Mouse (Mus musculus) spleen, postnatal 4 days (tissue): ENCODE measurements around the gene Atp6v0c.
"Not testable (repeated sequence)": the region's sequence is repeated elsewhere in the genome, so short reads cannot be mapped to it uniquely, and the experiment has no call there.

Experiments used
- DNase-seq, 2 experiments: peaks; one replicate each; pipeline ENCODE4 v3.0.0; 2022; ENCODE audit warnings: low spot score in 2 of 2

The Atp6v0c gene

DNA sequence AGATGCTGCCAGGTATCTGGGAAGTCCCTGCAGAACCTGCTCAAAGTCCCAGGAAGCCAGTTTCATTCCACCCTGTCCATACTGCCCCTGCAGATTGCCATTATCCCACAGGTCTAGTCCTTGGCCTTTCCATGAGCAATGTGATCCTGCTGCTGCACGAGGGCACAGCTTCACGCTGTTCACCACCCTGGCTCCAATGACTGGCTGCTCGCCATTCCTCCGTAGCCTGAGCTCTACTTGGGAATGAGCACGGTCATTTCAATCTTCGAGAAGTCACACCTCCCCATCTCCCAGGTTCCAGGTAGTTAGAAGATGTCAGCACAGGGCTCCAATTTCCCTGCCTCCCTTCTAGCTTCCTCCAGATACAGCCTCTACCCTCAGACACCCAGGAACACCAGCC is 12.4 kb downstream of the Atp6v0c start:
- DNase-seq: peak in 1 of 2 experiments; percentile 54

DNA sequence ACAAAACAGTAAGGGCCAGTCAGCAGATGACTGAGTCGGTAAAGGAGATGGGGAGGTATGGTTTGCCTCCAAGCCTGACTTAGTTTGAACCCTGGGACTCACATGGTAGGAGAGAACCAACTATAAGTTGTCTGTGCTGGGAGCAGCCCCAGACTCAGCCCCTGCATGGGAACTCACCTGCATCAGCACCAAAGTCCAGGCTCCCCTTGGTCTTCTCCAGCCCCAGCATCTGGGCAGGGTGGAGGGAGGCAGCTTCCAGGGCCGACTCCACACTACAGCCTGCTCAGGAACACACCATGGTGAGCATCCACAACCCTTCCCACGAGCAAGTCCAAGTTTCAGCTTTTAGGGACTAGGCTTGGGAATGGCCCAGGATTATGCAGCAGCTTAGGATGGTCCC is 13.1 kb downstream of the Atp6v0c start:
- peak in 1 of 2 experiments; percentile 55 for DNase-seq

DNA sequence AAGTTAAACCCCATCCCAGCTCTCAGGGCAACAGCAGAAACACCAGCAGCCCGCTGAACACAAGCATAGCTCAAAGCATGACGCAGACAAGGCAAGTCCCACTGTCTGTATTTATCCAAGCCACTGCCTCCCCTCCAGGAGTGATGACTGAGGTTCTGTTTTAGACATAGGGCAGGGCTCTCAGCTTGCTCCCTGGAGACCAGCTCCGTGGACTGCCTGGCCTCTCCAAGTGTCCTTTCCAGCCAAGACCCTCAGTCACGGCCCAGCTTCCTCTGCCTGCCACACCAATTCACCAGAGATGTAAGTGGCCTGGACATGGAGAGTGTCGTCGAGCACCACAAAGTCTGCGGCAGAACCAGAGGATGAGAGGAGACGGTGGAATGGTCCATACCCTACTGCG is 13.8 kb downstream of the Atp6v0c start:
- peak in 1 of 2 experiments; percentile 55 for DNase-seq

DNA sequence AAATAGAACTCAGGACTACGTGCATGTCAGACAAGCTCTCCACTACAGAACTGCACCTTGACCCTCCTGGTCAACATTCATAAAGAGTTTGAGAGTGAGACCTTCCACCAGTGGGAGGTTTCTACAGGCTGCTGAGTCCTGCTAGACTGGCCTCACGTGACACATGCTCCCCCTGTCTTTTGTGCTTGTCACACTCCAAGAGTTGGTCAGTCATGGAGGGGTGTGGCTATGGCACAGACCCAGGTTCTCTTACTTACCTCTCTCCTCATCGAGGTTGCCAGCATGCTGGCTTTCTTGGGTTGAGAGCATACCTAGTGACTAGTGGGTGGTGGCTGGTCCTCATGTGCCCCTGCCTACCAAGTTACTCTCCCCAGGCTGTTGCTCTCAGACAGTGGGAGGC is 15.0 kb downstream of the Atp6v0c start:
- DNase-seq: peak in 1 of 2 experiments; percentile 52

DNA sequence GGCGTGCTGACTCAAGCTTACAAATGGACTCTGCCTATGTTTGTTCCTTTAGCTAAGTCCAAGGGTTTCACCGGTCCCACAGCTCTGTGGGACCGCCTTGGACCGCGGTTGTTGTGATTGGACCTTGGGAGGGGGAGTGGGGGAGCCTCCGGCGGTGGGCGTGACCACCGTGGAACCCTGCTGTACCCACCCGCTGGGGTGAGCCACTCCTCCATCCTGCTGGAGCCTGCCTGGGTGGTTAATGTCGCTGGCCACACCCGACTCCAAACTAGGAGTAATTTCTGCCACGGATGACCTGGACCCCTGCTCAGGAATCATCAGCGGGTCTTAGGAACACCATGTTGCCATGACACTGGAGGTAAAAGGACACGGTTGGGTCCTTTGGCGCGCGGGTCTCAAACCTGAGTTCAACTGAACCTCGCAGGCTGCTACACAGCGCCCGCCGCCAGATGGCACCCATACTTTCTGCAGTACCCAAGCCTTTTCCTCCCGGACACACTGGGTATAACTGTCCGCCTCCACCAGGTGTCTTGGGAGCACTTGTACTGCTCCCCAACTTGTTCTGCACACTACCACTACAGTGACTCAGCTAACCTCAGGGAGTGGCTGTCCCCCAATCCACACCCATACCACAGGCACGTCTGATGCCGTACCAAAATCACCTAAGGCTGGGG is 17.5 kb downstream of the Atp6v0c start:
- peak; percentile 89 to 94 for DNase-seq

DNA sequence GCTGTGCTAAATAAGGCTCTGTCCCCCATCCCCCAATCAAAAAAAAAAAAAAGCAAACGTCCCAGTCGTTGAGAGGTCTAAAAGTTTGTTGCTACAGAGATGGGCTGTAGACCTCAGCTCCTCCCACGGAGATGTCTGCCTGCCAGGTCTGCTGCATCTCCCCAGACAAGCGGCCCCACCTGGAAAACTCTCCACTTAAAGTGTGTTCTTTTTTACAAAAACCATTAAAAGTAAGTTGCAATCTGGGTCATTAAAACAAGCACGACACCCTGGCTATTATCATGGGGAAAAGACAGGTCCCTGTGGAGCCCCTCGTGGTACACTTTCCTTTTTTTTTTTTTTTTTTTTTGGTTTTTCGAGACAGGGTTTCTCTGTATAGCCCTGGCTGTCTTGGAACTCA is 18.1 kb downstream of the Atp6v0c start:
- DNase-seq: peak in 1 of 2 experiments; percentile 57

DNA sequence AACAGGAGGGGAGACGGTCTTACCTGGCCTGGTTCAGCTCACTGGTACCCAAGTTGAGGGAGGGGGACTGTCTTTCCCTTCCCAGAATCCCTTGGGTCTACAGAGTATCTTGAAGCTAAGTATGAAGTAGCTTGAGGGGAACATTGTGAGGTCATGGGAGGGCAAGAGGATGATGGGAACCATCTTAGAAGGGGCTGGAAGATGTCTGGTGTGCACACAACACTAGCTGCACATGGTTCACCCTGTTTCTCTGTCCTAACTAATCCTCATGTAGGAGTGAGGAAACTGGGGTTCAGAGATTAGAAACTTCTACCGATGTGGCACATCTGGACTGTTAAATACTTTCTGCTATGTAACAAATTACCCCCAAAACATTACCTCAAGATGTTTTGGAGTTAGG is 18.7 kb downstream of the Atp6v0c start, which contains the start of gene Pdpk1:
Gene Pdpk1 (minus strand): TSS at position 101 of the 400 bp plus-strand sequence.
- DNase-seq: no peak

DNA sequence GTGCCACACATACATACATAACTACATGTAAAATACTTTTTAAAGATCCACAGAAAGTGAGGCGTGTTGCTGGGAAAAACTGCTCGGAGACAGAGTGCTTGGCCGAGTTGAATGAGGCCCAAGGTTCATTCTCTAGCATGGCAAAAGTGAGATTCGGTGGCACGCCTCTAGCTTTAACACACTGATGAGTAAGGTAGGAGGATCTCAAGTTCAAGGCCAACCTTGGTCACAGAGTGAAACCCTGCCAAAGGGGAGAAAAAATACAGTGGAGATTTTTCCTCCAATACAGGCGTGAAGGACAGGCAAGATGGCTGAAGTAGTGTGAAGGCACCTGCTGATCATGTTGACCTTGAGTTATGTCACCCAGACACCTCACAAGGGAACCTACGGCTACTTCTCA is 20.1 kb downstream of the Atp6v0c start:
- DNase-seq: no peak

DNA sequence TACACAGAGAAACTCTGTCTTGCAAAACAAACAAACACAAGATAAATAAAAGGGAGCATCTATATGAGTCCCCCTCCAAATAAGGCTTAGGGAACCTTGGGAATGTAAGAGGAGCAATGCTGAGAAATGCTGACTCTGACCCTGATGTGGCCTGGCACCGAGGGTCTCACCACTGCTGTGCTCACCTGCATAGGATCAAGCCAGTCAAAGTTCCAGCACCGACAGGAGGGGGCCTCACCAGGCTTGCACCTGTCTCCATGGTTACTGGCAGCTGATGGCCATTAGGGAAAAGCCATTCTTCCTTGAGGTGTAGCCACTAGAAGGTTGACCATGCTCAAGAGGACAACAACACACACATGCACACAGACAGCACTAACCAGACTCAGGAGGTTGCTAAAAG is 26.6 kb downstream of the Atp6v0c start:
- DNase-seq: no peak

DNA sequence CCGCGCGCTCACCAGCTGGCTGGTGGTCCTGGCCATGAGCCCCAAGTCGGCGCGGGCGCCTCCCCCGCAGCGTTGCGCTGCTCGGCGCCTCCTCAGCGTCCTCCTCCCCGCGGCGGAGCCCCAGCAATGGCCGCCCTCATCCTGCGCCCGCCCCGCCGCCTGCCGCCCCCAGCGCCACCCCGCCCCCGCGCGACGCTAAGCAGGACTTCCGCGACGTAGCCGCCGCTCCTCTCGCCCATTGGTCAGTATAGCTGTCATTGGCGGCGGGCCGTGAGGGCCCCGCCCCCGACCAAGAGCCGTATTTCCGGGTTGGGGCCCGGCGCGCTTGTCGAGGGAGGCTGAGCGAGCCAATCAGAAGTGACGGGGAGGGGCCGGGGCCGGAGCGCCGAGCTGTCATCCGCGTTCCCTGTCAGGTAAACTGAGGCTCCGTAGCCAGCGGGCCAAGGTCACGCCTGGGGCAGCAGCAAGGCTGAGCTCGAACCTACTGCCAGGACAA is 28.0 kb downstream of the Atp6v0c start:
- peak; percentile 97 to 98 for DNase-seq

DNA sequence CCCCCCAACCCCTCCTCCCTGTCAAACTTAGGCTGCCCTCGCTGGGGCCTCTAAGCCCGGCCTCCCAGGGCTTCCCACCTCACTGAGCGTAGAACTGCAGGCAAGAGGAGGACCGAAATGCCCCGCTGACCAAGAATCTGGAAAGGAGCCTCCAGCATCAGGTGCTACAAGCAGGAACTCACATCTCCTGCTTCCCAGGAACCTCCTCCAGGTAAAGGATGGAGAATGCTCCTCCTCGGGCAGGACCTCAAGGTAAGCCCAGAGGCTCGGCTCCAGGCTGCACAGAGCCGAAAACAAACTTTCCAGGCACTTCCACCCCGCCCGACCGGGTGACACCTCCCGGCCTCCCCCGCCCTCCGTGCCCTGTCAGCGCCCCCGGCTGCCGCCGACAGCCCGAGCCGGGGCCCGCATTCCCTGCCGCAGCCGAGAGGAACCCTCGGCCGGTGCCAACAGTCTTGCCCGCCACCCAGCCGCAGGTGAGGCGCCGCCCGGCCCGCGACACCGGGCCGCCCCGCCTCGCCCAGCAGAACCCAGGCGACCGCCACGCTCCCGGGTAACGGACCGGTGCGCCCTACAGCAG is 28.6 kb downstream of the Atp6v0c start:
- DNase-seq: peak in 1 of 2 experiments; percentile 47

DNA sequence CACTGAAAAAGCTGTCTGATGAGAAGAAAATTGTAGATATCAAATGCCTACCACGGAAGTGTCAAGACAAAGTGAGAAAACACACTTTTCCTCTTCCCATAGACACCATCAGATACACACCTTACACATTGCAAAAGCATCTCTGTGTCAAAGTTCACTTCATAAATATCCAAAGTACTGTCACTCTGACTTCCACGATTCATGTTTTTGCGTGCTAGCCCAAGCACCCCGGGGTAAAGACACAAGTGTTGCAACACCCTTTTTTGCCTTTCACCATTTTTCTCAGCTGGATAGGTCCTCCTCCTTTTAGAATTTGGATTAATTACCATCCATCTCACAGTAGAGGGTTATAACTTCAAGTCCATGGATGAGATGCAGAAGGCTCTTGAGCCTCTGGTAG is 29.5 kb downstream of the Atp6v0c start:
- no peak for DNase-seq

DNA sequence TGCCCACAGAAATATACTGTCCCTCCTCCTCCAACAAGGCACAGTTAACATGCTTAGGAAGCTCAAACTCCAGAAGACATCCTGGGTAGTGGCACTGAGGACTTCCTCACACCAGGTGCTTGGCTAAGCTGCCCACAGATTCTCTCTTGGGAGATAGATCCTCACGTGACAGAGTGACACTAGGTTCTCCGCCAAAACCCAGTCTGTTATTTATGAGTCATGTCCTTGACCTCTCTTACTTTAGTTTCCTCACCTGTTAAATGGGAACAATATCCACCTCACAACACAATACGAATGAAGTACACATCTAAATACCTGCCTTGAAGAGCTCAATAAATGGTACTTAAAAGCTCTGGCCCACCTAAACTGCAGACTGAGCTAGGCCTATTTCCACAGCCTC is 30.2 kb downstream of the Atp6v0c start:
- no peak for DNase-seq

DNA sequence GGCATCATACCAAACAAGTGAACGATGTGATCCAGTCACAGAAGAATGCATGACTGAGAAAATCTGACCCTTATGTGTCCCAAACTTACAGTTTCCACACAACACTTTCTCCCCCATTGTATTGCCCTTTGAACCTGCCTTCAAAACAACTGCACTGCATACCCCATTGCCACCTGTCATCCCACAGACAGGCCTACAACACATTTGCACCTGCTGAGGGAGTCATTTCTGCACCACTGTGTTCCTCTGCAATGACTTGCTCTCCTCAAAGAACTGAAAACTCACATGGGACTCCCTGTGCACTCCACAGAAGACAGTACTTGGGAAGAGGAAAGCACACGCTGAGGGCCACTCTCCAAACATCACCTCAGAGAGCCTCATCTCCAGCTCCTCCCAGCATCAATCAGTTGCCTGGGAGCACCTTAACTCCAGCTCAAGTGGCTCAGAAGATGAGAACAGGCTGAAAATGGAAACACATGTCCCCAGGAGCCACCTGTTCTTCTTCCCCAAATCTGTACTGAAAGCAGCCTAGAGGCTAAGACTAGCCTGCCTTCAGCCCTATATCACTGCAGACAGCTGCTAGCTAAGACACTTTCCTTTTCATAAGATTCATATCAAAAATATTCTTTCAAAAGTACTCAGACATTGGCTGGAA is 32.1 kb downstream of the Atp6v0c start:
- no peak for DNase-seq

DNA sequence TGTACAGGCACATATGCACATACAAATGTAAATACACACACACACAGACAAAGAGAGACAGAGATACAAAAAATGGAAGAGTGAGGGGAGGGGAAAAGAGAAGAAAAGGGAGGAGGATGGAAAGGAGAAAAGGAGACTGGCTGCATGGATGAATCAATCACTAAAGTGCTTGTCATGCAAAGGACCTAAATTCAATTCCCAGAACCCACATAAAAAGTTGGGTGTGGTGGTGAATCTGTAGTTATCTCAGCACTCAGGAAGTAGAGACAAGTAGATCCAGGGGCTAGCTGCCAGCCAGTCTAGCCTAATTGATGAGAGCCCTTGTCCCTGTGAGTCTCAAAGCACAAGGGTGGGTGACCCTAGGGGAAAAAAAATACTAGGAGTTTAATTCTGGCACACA is 35.4 kb downstream of the Atp6v0c start:
- DNase-seq: no peak

DNA sequence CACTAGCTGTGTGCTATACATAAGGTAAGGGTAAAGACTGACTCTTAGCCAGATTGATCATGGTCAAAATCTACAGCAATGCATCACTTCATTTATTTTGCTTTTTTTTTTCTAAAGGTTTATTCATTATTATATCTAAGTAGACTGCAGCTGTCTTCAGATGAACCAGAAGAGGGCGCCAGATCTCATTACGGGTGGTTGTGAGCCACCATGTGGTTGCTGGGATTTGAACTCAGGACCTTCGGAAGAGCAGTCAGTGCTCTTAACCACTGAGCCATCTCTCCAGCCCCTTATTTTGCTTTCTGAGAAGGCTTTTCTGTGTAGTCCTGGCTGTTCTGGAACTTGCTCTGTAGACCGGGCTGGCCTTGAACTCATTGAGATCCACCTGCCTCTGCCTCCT is 36.6 kb downstream of the Atp6v0c start:
- DNase-seq: not testable (repeated sequence)

DNA sequence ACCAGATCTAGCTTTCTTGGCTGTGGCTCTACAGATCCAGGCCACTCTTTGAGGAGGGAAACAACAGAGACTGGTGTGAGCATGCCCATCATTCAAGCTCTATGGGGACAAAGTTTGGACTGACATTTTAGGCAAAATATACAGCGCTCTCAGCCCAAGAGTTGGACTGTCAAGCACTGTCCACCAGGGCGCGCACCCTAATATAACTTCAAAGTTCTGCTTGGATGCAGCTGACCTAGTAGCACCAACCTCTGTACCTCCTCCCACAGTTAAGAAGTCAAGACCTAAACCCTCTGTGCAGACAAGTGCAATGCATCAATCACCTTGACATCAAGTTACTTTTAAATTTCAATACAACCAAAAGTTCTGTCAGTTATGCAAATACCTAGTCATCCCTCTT is 37.9 kb downstream of the Atp6v0c start:
- no peak for DNase-seq

DNA sequence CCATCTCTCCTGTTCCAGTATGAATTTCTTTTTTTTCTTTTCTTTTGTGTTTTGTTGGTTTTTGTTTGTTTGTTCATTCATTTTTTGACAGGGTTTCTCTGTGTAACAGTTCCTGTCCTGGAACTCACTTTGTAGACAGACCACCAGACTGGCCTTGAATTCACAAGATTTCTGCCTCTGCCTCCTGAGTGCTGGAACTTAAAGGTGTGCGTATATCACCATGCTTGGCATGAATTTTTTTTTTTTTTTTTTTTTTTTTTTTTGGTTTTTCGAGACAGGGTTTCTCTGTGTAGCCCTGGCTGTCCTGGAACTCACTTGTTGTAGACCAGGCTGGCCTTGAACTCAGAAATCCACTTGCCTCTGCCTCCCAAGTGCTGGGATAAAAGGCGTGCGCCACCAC is 40.3 kb downstream of the Atp6v0c start:
- not testable (repeated sequence) for DNase-seq

DNA sequence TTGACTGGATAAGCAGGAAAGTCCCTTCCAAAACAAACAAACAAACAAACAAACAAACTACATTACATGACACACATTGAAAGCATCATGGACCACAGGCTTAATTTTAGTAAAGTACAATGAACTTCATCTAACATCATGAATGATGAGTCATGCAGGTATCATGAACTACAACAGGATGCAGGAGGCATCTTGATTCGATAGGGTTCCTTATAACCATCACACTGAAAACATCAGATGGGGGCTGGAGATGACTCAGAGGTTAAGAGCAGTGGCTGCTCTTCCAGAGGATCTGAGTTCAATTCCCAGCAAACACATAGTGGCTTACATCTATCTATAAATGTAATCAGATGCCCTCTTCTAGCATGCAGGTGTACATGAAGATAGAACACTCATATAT is 41.9 kb downstream of the Atp6v0c start:
- DNase-seq: no peak

DNA sequence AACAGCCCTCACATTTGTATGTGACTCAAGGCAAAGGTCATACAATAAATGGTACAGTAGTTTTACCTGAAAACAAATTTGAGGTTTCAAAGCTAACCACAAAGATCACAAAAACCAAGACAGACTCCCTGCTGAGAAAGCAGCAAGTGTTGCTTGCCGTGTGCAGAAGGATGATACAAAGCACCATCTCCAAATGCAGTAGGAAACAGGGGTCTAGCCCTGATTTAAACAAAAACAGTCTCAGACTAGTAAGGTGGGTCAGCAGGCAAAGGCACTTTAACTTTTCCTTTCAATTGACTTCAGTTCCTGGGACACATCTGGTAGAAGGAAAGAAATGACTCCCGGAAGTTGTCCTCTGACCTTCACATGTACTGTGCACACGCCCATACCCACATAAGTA is 42.7 kb downstream of the Atp6v0c start:
- DNase-seq: no peak

DNA sequence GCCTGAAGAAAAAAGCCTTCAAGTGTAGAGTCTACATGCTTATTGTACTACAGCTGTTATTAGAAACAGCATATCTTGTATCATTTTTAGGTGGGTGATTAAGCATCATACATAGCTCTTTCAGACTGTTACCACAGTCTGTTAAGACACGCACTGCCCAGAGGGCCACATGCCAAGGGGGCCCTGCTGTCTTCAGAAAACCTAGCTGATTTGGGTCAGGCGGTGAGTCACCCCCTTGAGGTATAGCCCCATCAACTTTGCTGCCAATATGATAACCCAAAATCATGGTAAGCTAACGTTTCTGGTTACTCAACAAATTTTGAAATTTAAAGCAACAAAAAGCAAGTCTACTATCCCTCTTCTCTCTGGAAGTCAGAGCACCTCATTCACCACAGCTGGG is 50.1 kb downstream of the Atp6v0c start:
- no peak for DNase-seq
